Mouse (Mus musculus) embryonic facial prominence, embryonic 14.5 days (tissue): ENCODE data around the gene Nfkbia. TPM values are rescaled to one million over a fixed set of nuclear protein-coding genes. Genes with fewer than 3 reads are reported as not detected.
A peak's percentile ranks its signal among the peaks of the same experiment; 100 is the strongest.

Experiments used
- ATAC-seq: fragments of 200-750 bp; cut with Nextera tagmentation; 2 replicates; pipeline ENCODE4 v1.8.0; 2017; ENCODE audit warnings: low read depth, moderate number of reproducible peaks, moderate TSS enrichment
- DNase-seq: peaks from one replicate; pipeline ENCODE4 v3.0.0-alpha.2; 2015; ENCODE audit warnings: low spot score
- H3K27ac ChIP-seq: fragments of 300-500 bp; sonication (generic); replicated peaks from 2 replicates; pipeline ENCODE4 v1.5.1; 2014; ENCODE audit warnings: low read depth, mild to moderate bottlenecking, low read length, moderate library complexity
- H3K27me3 ChIP-seq: fragments of 300-500 bp; sonication (generic); replicated peaks from 2 replicates; pipeline ENCODE4 v1.6.1; 2014; ENCODE audit warnings: low read length; ENCODE audit not compliant: control insufficient read depth, insufficient read depth
- H3K36me3 ChIP-seq: fragments of 300-500 bp; sonication (generic); 2 replicates; pipeline ENCODE4 v1.6.1; 2014; ENCODE audit warnings: low read length, mixed read lengths; ENCODE audit not compliant: control insufficient read depth, insufficient read depth
- H3K4me1 ChIP-seq: fragments of 300-500 bp; sonication (generic); 2 replicates; pipeline ENCODE4 v1.6.1; 2014; ENCODE audit warnings: antibody characterized with exemption, low read length; ENCODE audit not compliant: control insufficient read depth, insufficient read depth
- H3K4me2 ChIP-seq: fragments of 300-500 bp; sonication (generic); 2 replicates; pipeline ENCODE4 v1.6.1; 2014; ENCODE audit warnings: low read depth, mild to moderate bottlenecking, low read length, moderate library complexity, mixed read lengths
- H3K4me3 ChIP-seq: fragments of 300-500 bp; sonication (generic); 2 replicates; pipeline ENCODE4 v1.5.1; 2014; ENCODE audit warnings: low read depth, mild to moderate bottlenecking, low read length
- H3K9ac ChIP-seq: fragments of 300-500 bp; sonication (generic); 2 replicates; pipeline ENCODE4 v1.6.1; 2014; ENCODE audit warnings: low read depth, mild to moderate bottlenecking, low read length, moderate library complexity, mixed read lengths
- H3K9me3 ChIP-seq: fragments of 300-500 bp; sonication (generic); 2 replicates; pipeline ENCODE4 v1.6.1; 2016; ENCODE audit warnings: low read length; ENCODE audit not compliant: control insufficient read depth
- WGBS: fragments of 180-500 bp; shearing (Covaris S2); extraction: QIAGEN DNeasy Blood & Tissue Kit; methylation state at CpG from one replicate; pipeline ENCODE4 v1.1.7; 2014; 5-methylcytosine and 5-hydroxymethylcytosine counted together
- polyA plus RNA-seq: library from polyadenylated mRNA; unstranded; fragments of >200 nt; fragmentation: Nextera tagmentation; extraction: Ambion mirVana; gene quantifications from 2 replicates; pipeline ENCODE4 v1.2.1, GENCODE M21; 2014

The Nfkbia gene
- polyA plus RNA-seq, 1 experiment from 2014 or later: 101 TPM

GRCm38 (mm10) chr12:55473250-55474208, 18.9 kb downstream of the Nfkbia start:
- Histone ChIP-seq H3K36me3 (no peaks in the 10 kb centered on the region), H3K9me3 (no peaks in the 10 kb centered on the region), H3K27ac (no peak overlapping the region), H3K4me3 (no peak overlapping the region), H3K4me2 (no peak overlapping the region), H3K9ac (no peak overlapping the region; the same call in 1 of the 2 replicates), H3K27me3 (no peaks in the 10 kb centered on the region), H3K4me1 (peaks cover 17% of the 10 kb centered on the region; the same call in 1 of the 2 replicates)
- ATAC-seq (no peak), DNase-seq (no peak)
- 20% methylated on average over 8 of the region's 8 CpGs for WGBS

- H3K4me2 ChIP-seq: no peak overlapping the region
- no peak overlapping the region for H3K9ac ChIP-seq
- H3K4me3 ChIP-seq: no peak overlapping the region
- H3K36me3 ChIP-seq: no peaks in the 10 kb centered on the region
- ATAC-seq: no peak
- H3K9me3 ChIP-seq: no peaks in the 10 kb centered on the region
- DNase-seq: no peak
- H3K4me1 ChIP-seq: peaks cover 24% of the 10 kb centered on the region
- 76% methylated on average over 9 of the region's 9 CpGs for whole genome bisulfite sequencing
- no peaks in the 10 kb centered on the region for H3K27me3 ChIP-seq
- no peak overlapping the region for H3K27ac ChIP-seq
These were observed 21.1 kb downstream of the Nfkbia start for GRCm38 (mm10) chr12:55471344-55471743.

GRCm38 (mm10) chr12:55470442-55470841, 22.0 kb downstream of the Nfkbia start:
- H3K4me2 ChIP-seq: no peak overlapping the region
- peaks cover 29% of the 10 kb centered on the region for H3K4me1 ChIP-seq
- ATAC-seq (no peak), DNase-seq (no peak)
- no peak overlapping the region for H3K4me3 ChIP-seq
- no peaks in the 10 kb centered on the region for H3K27me3 ChIP-seq
- H3K36me3 ChIP-seq: no peaks in the 10 kb centered on the region
- 38% methylated on average over 5 of the region's 5 CpGs for WGBS
- no peaks in the 10 kb centered on the region for H3K9me3 ChIP-seq
- H3K9ac ChIP-seq: no peak overlapping the region
- H3K27ac ChIP-seq: no peak overlapping the region

GRCm38 (mm10) chr12:55467331-55468180, 24.9 kb downstream of the Nfkbia start:
- H3K36me3 ChIP-seq: no peaks in the 10 kb centered on the region
- peaks cover 50% of the 10 kb centered on the region for H3K4me1 ChIP-seq
- 63% methylated on average over 10 of the region's 10 CpGs for WGBS
- no peak for DNase-seq
- no peaks in the 10 kb centered on the region for H3K27me3 ChIP-seq
- no peak overlapping the region for H3K4me2 ChIP-seq
- H3K9ac ChIP-seq: no peak overlapping the region
- H3K4me3 ChIP-seq: no peak overlapping the region
- H3K27ac ChIP-seq: no peak overlapping the region
- H3K9me3 ChIP-seq: no peaks in the 10 kb centered on the region
- no peak for ATAC-seq

GRCm38 (mm10) chr12:55466816-55467215, 25.6 kb downstream of the Nfkbia start:
- no peak for DNase-seq
- no peak overlapping the region for H3K4me2 ChIP-seq
- H3K27me3 ChIP-seq: no peaks in the 10 kb centered on the region
- no peak overlapping the region for H3K9ac ChIP-seq
- H3K27ac ChIP-seq: no peak overlapping the region
- no peak for ATAC-seq
- no peaks in the 10 kb centered on the region for H3K36me3 ChIP-seq
- no peaks in the 10 kb centered on the region for H3K9me3 ChIP-seq
- H3K4me3 ChIP-seq: no peak overlapping the region
- H3K4me1 ChIP-seq: peaks cover 57% of the 10 kb centered on the region
- 70% methylated on average over 5 of the region's 5 CpGs for WGBS

- no peaks in the 10 kb centered on the region for H3K36me3 ChIP-seq
- H3K4me2 ChIP-seq: no peak overlapping the region
- H3K9me3 ChIP-seq: no peaks in the 10 kb centered on the region
- DNase-seq (peak; percentile 55), ATAC-seq (no peak)
- H3K27ac ChIP-seq: no peak overlapping the region; the same call in 1 of the 2 replicates
- no peak overlapping the region for H3K9ac ChIP-seq
- H3K4me3 ChIP-seq: no peak overlapping the region
- H3K27me3 ChIP-seq: no peaks in the 10 kb centered on the region
- peaks cover 62% of the 10 kb centered on the region for H3K4me1 ChIP-seq
- WGBS: 60% methylated on average over 7 of the region's 7 CpGs
These were observed 26.3 kb downstream of the Nfkbia start for GRCm38 (mm10) chr12:55466088-55466701.

- H3K4me2 ChIP-seq: no peak overlapping the region
- H3K4me1 ChIP-seq: peaks cover 66% of the 10 kb centered on the region
- no peak overlapping the region for H3K4me3 ChIP-seq
- WGBS: 76% methylated on average over 16 of the region's 17 CpGs
- DNase-seq (no peak), ATAC-seq (no peak)
- no peaks in the 10 kb centered on the region for H3K9me3 ChIP-seq
- H3K36me3 ChIP-seq: no peaks in the 10 kb centered on the region
- H3K27me3 ChIP-seq: no peaks in the 10 kb centered on the region
- H3K27ac ChIP-seq: 0 out of 2 replicates have a peak overlapping the region, but pooled peaks have one; percentile 36
- H3K9ac ChIP-seq: no peak overlapping the region
These were observed 27.0 kb downstream of the Nfkbia start for GRCm38 (mm10) chr12:55465401-55465983.

GRCm38 (mm10) chr12:55464846-55465361, 27.5 kb downstream of the Nfkbia start:
- Histone ChIP-seq H3K27me3 (no peaks in the 10 kb centered on the region), H3K9ac (no peak overlapping the region), H3K4me2 (peak overlapping the region; percentile 34), H3K4me1 (peaks cover 65% of the 10 kb centered on the region), H3K4me3 (no peak overlapping the region), H3K36me3 (no peaks in the 10 kb centered on the region), H3K9me3 (no peaks in the 10 kb centered on the region), H3K27ac (peak overlapping the region; percentile 85)
- WGBS: 45% methylated on average over 14 of the region's 14 CpGs
- ATAC-seq (no peak), DNase-seq (peak; percentile 81)
